Mouse (Mus musculus): Measurements from ENCODE around the gene Golga2. TPM values are rescaled to one million over a fixed set of nuclear protein-coding genes. Genes with fewer than 3 reads are reported as not detected.

Golga2 gene
- polyA plus RNA-seq, 1 experiment from 2014 or later: 24.6 TPM

GRCm38 (mm10) chr2:32352151-32353006 is 65.2 kb downstream of the Golga2 start, which contains the start of gene Ciz1:
Gene Ciz1, plus strand, starts transcription at chr2:32352327.
- Histone ChIP-seq H3K27ac (ENCODE audit: low read length) (peak within 1 kb of the TSS; percentile 52; the same call in 1 of the 2 replicates), H3K27me3 (ENCODE audit: control insufficient read depth, insufficient read depth, low read length) (no peaks in the 10 kb centered on the region), H3K4me1 (ENCODE audit: control insufficient read depth, insufficient read depth, low read length) (peaks cover 11% of the 10 kb centered on the region), H3K36me3 (ENCODE audit: control insufficient read depth, insufficient read depth, low read length) (no peaks in the 10 kb centered on the region), H3K4me2 (ENCODE audit: low read depth, low read length) (peak within 1 kb of the TSS; percentile 93), H3K4me3 (replicated peaks; ENCODE audit: low read length) (peak within 1 kb of the TSS; percentile 72), H3K9me3 (replicated peaks; ENCODE audit: control insufficient read depth, low read length) (no peaks in the 10 kb centered on the region), H3K9ac (ENCODE audit: low read length) (peak within 1 kb of the TSS; percentile 84)
- WGBS: 1% methylated on average over 43 of the region's 52 CpGs
- peak; percentile 22 for ATAC-seq (ENCODE audit: insufficient read depth, low FRiP score)

DNA sequence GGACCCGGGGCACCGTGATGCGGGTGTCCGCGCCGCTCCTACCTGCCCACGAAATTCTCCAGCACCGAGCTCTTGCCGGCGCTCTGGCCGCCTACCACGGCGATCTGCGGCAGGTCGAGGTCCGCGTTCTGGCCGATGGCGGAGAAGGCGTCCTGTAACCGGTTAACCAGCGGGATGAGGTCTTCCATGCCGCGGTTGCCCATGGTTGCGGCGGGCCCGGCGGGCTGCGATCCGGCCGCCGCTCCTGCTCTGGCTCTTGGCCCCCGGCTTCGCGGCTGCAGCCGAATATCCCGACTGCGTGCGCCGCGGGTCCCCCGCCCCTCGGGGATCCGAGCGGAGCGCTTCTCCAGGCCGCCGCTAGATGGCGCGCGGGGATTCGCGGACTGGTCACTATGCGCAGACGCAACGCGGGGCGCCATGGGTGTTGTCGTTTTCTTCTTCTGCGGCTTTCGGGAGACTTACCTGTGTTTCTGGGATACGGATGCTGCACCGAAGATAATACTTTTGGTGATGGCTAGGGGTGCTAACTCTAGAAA is 65.9 kb downstream of the Golga2 start, which contains the start of gene Dnm1:
Gene Dnm1, minus strand, starts transcription at position 332 of the 536 bp plus-strand sequence.
- H3K4me1 ChIP-seq (ENCODE audit: control insufficient read depth, insufficient read depth, low read length): peaks cover 11% of the 10 kb centered on the region
- peak; percentile 77; the same call in 1 of the 2 replicates for ATAC-seq (ENCODE audit: insufficient read depth, low FRiP score)
- under 1% methylated on average over 62 of the region's 63 CpGs for WGBS
- peak within 1 kb of the TSS; percentile 72 for H3K4me3 ChIP-seq (replicated peaks; ENCODE audit: low read length)
- peak within 1 kb of the TSS; percentile 93 for H3K4me2 ChIP-seq (ENCODE audit: low read depth, low read length)
- no peaks in the 10 kb centered on the region for H3K27me3 ChIP-seq (ENCODE audit: control insufficient read depth, insufficient read depth, low read length)
- peak within 1 kb of the TSS; percentile 66 for H3K27ac ChIP-seq (ENCODE audit: low read length)
- H3K9ac ChIP-seq (ENCODE audit: low read length): peak within 1 kb of the TSS; percentile 84
- H3K9me3 ChIP-seq (replicated peaks; ENCODE audit: control insufficient read depth, low read length): no peaks in the 10 kb centered on the region
- H3K36me3 ChIP-seq (ENCODE audit: control insufficient read depth, insufficient read depth, low read length): no peaks in the 10 kb centered on the region

GRCm38 (mm10) chr2:32353836-32354235 is 66.7 kb downstream of the Golga2 start:
- 39% methylated on average over 6 of the region's 6 CpGs for WGBS
- Histone ChIP-seq H3K9me3 (replicated peaks; ENCODE audit: control insufficient read depth, low read length) (no peaks in the 10 kb centered on the region), H3K9ac (ENCODE audit: low read length) (no peak overlapping the region), H3K4me1 (ENCODE audit: control insufficient read depth, insufficient read depth, low read length) (peaks cover 11% of the 10 kb centered on the region), H3K27ac (ENCODE audit: low read length) (peak overlapping the region; percentile 66), H3K4me2 (ENCODE audit: low read depth, low read length) (peak overlapping the region; percentile 93), H3K4me3 (replicated peaks; ENCODE audit: low read length) (no peak overlapping the region), H3K36me3 (ENCODE audit: control insufficient read depth, insufficient read depth, low read length) (no peaks in the 10 kb centered on the region), H3K27me3 (ENCODE audit: control insufficient read depth, insufficient read depth, low read length) (no peaks in the 10 kb centered on the region)
- no peak for ATAC-seq (ENCODE audit: insufficient read depth, low FRiP score)

DNA sequence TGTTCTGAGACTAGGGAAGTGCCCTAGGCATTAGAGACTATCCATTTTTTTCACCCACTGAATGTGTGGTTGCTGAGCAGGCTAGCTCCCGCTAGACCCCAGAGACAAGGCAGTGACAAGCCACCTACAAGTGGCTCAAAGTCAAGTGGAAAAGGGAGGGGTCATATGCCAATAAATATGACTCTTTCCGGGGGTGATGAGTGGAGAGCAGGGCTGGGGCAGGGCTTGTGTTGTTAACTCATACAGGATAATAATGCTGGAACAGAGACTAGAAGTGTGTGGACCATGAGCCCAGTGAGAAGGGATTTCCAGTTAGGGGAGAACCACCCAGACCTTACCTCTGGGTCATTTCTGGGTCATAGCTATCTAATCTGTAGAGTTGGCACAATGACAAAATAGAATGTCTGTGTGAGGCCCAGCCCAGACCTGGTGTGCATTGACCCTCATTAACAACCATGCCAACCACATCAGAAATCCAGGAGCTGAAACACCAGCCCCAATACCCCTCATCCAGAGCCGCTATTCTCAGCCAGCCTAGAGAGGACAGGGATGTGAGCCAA is 67.2 kb downstream of the Golga2 start:
- H3K9me3 ChIP-seq (replicated peaks; ENCODE audit: control insufficient read depth, low read length): no peaks in the 10 kb centered on the region
- H3K4me2 ChIP-seq (ENCODE audit: low read depth, low read length): no peak overlapping the region
- ATAC-seq (ENCODE audit: insufficient read depth, low FRiP score): no peak
- no peaks in the 10 kb centered on the region for H3K27me3 ChIP-seq (ENCODE audit: control insufficient read depth, insufficient read depth, low read length)
- H3K9ac ChIP-seq (ENCODE audit: low read length): no peak overlapping the region
- 74% methylated on average over 3 of the region's 3 CpGs for WGBS
- H3K4me1 ChIP-seq (ENCODE audit: control insufficient read depth, insufficient read depth, low read length): peaks cover 11% of the 10 kb centered on the region
- H3K4me3 ChIP-seq (replicated peaks; ENCODE audit: low read length): no peak overlapping the region
- H3K36me3 ChIP-seq (ENCODE audit: control insufficient read depth, insufficient read depth, low read length): no peaks in the 10 kb centered on the region
- peak overlapping the region; percentile 66 for H3K27ac ChIP-seq (ENCODE audit: low read length)

DNA sequence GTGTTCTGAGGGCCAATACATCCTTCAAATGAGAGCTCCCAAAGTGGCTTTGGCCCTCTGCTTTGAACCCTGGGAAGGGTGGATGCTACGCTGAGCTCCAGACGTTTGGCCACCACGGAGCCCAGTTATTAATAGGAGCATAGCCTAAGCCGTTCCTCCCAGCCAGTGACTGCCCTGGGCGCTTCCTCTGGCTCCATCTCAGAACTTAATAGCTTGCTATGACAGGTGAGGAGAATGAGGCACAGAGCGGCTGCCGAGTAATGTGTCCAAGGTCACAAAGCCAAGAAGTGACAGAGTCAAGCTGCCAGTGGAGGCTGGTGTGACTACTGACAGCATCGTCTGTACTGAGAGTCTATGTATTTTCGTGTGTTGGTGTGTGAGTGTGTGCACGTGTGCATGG is 69.0 kb downstream of the Golga2 start:
- no peak overlapping the region for H3K27ac ChIP-seq (ENCODE audit: low read length)
- H3K36me3 ChIP-seq (ENCODE audit: control insufficient read depth, insufficient read depth, low read length): no peaks in the 10 kb centered on the region
- peaks cover 7% of the 10 kb centered on the region for H3K4me1 ChIP-seq (ENCODE audit: control insufficient read depth, insufficient read depth, low read length)
- H3K27me3 ChIP-seq (ENCODE audit: control insufficient read depth, insufficient read depth, low read length): no peaks in the 10 kb centered on the region
- H3K4me2 ChIP-seq (ENCODE audit: low read depth, low read length): no peak overlapping the region
- H3K4me3 ChIP-seq (replicated peaks; ENCODE audit: low read length): no peak overlapping the region
- H3K9ac ChIP-seq (ENCODE audit: low read length): no peak overlapping the region
- ATAC-seq (ENCODE audit: insufficient read depth, low FRiP score): no peak
- no peaks in the 10 kb centered on the region for H3K9me3 ChIP-seq (replicated peaks; ENCODE audit: control insufficient read depth, low read length)
- WGBS: 56% methylated on average over 10 of the region's 10 CpGs

Small RNA genes within 50 kb of the gene (microRNA-seq; reads per million reads assigned to microRNA genes)
- gene Gm23363: 0.66 reads per million
- 1,374 reads per million, percentile 79 among the genes with 10 or more reads in this experiment for gene Mir199b

Other genes with a start within 250 kb of the Golga2 start
- 1.0 and 2.2 TPM in 2 replicates for gene Fam78a, start 202.5 kb upstream of the Golga2 start, polyA plus RNA-seq (2015; fragmentation: Nextera tagmentation; extraction: Ambion mirVana)
- 4.6 and 5.7 TPM in 2 replicates for gene Plpp7, start 191.9 kb upstream of the Golga2 start, polyA plus RNA-seq (2015; fragmentation: Nextera tagmentation; extraction: Ambion mirVana)
- gene Prrc2b, start 136.3 kb upstream of the Golga2 start, polyA plus RNA-seq (2015; fragmentation: Nextera tagmentation; extraction: Ambion mirVana): 22.7 and 27.3 TPM in 2 replicates
- 23.6 and 24.0 TPM in 2 replicates for gene Pomt1, start 50.8 kb upstream of the Golga2 start, polyA plus RNA-seq (2015; fragmentation: Nextera tagmentation; extraction: Ambion mirVana)
- gene Uck1, start 27.2 kb upstream of the Golga2 start, polyA plus RNA-seq (2015; fragmentation: Nextera tagmentation; extraction: Ambion mirVana): 53.4 and 59.7 TPM in 2 replicates
- gene Swi5, start 691 bp downstream of the Golga2 start, polyA plus RNA-seq (2015; fragmentation: Nextera tagmentation; extraction: Ambion mirVana): 372 and 388 TPM in 2 replicates
- 41.9 and 45.4 TPM in 2 replicates for gene Ciz1, start 64.9 kb downstream of the Golga2 start, polyA plus RNA-seq (2015; fragmentation: Nextera tagmentation; extraction: Ambion mirVana)
- 8.1 and 8.2 TPM in 2 replicates for gene Dnm1, start 66.0 kb downstream of the Golga2 start, polyA plus RNA-seq (2015; fragmentation: Nextera tagmentation; extraction: Ambion mirVana)
- 41.5 and 41.9 TPM in 2 replicates for gene 1110008P14Rik, start 94.6 kb downstream of the Golga2 start, polyA plus RNA-seq (2015; fragmentation: Nextera tagmentation; extraction: Ambion mirVana)
- gene Lcn2, start 100.9 kb downstream of the Golga2 start, polyA plus RNA-seq (2015; fragmentation: Nextera tagmentation; extraction: Ambion mirVana): 21.1 and 23.6 TPM in 2 replicates
- gene Ptges2, start 108.5 kb downstream of the Golga2 start, polyA plus RNA-seq (2015; fragmentation: Nextera tagmentation; extraction: Ambion mirVana): 23.7 and 26.7 TPM in 2 replicates
- 5.1 and 5.7 TPM in 2 replicates for gene Naif1, start 163.1 kb downstream of the Golga2 start, polyA plus RNA-seq (2015; fragmentation: Nextera tagmentation; extraction: Ambion mirVana)
- 15.4 and 16.9 TPM in 2 replicates for gene Slc25a25, start 164.1 kb downstream of the Golga2 start, polyA plus RNA-seq (2015; fragmentation: Nextera tagmentation; extraction: Ambion mirVana)
- gene Fam102a, start 247.9 kb downstream of the Golga2 start, polyA plus RNA-seq (2015; fragmentation: Nextera tagmentation; extraction: Ambion mirVana): 11.4 and 12.8 TPM in 2 replicates

Measured in stomach, embryonic 16.5 days (tissue).